Mouse (Mus musculus): ENCODE data around the gene Slc44a5. TPM values are rescaled to one million over a fixed set of nuclear protein-coding genes. Genes with fewer than 3 reads are reported as not detected.

Slc44a5 gene
- 0.69 and 0.81 TPM in 2 replicates for polyA plus RNA-seq (2021; fragmentation: Nextera tagmentation)
- long read RNA-seq, experiment 1, partial matches to known transcripts, result 1 of 5 reads
- long read RNA-seq, experiment 1, other reads (novel, unspliced or antisense), result 4 of 5 reads
- long read RNA-seq, experiment 2, result 0 reads

DNA sequence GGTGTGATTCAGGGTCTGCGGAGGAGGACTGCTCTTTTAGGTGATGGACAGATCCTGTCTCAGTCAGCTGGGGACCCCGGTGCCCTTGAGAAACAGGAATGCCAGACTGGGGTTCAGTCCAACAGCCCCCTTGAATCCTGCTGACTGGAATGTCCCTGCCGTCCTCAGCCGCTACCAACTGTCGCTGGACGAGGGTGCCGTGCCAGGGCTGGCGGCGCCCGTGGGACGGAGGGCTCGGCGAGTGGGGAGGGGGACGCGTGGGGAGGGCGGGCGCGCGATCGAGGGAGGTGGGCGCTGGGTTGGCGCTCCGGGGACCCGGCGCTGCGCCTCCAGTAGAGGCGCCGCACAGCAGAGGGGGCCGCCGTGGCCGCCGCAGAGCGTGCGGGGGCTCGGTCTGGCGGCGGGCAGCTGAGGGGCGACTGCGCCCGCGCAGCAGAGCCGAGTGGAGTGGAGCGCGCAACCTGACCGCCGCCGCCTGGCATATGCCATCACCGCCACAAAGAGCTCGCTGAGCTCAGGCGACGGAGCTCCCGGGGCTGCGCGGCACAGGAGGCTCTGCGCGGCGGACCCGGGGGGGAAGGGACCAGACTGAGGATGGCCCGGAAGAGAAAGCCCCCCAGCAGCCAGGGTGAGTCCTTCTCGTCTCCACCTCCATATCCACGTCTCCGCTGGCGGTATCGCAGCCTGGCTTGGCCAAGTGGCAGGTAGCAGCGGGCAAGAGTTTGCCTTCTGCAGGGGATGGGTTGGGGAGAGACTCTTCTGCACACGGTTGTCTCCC, at the start of gene Slc44a5:
Slc44a5 (plus strand) TSS at position 266 of the 778 bp plus-strand sequence.

DNA sequence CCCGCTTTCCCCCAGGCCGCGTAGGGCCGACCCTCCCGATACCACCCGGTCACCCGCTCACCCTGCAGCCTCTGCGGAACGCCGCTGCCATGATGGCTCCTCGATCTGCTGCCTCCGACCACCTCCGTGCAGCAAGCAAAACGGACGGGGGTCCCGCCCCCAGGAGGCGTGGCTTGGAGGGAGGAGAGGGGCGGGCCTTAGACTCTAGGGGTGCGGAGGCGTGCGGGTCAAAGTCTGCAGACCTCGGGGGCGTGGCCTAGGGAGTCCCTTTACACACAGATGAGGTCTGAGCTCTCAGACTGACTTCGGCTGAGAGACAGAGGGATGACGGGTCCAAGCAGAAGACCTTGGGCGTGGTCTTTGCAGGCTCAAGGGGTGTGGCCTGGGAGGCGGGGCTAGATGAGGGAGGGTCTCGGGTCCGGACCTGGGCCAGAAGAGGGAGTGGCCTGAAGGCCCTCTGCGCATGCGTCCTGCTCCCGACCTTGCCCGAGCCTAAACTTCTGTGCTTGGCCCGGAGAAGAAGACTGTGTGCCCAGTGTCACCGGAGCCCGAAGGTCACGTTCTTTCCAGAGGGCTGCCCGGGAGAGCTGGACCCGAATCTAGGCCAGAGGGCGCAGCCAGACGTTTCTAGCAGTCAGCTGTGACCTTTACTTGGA, 28.8 kb upstream of the Slc44a5 start, which contains the start of gene Acadm:
Acadm (minus strand) TSS at position 298 of the 656 bp plus-strand sequence.

Other genes starting within 250 kb of the Slc44a5 start
- gene St6galnac3, start 248.3 kb upstream of the Slc44a5 start, polyA plus RNA-seq (2021; fragmentation: Nextera tagmentation), result 5.8 and 8.0 TPM in 2 replicates
- not detected in 2 replicates for gene Asb17, start 129.2 kb upstream of the Slc44a5 start, polyA plus RNA-seq (2021; fragmentation: Nextera tagmentation)
- not detected in 2 replicates for gene Msh4, start 67.3 kb upstream of the Slc44a5 start, polyA plus RNA-seq (2021; fragmentation: Nextera tagmentation)
- 78.6 and 107 TPM in 2 replicates for gene Rabggtb, start 60.4 kb upstream of the Slc44a5 start, polyA plus RNA-seq (2021; fragmentation: Nextera tagmentation)
- gene Acadm, start 28.8 kb upstream of the Slc44a5 start, polyA plus RNA-seq (2021; fragmentation: Nextera tagmentation), result 48.5 and 53.6 TPM in 2 replicates